Mouse (Mus musculus): Measurements from ENCODE around the gene Tanc2. TPM values are rescaled to one million over a fixed set of nuclear protein-coding genes. Genes with fewer than 3 reads are reported as not detected.
A peak's percentile ranks its signal among the peaks of the same experiment; 100 is the strongest.

Tanc2 gene
- polyA plus RNA-seq, 1 experiment from 2014 or later, result 1.5 TPM

GRCm38 (mm10) chr11:105887281-105887680 is 297.5 kb downstream of the Tanc2 start:
- 69% methylated on average over 1 of the region's 1 CpGs for WGBS (ENCODE audit: insufficient replicate concordance)
- no peak for ATAC-seq
- Histone ChIP-seq H3K4me2 (ENCODE audit: low read depth, low read length) (no peak overlapping the region), H3K9me3 (ENCODE audit: low read length) (no peaks in the 10 kb centered on the region), H3K9ac (replicated peaks) (no peak overlapping the region), H3K36me3 (replicated peaks; ENCODE audit: insufficient read depth, low read length) (no peaks in the 10 kb centered on the region), H3K4me3 (ENCODE audit: low read depth, low read length) (no peak overlapping the region), H3K4me1 (ENCODE audit: insufficient read depth) (no peaks in the 10 kb centered on the region), H3K27me3 (ENCODE audit: insufficient read depth, low read length) (no peaks in the 10 kb centered on the region), H3K27ac (ENCODE audit: low read depth) (no peak overlapping the region)
- no peak for DNase-seq
- no peak for TF ChIP-seq CTCF (IDR thresholded peaks at IDR 0.05; ENCODE audit: low read depth)
- no peak for TF ChIP-seq EP300 (IDR thresholded peaks at IDR 0.05; ENCODE audit: low read depth)

DNA sequence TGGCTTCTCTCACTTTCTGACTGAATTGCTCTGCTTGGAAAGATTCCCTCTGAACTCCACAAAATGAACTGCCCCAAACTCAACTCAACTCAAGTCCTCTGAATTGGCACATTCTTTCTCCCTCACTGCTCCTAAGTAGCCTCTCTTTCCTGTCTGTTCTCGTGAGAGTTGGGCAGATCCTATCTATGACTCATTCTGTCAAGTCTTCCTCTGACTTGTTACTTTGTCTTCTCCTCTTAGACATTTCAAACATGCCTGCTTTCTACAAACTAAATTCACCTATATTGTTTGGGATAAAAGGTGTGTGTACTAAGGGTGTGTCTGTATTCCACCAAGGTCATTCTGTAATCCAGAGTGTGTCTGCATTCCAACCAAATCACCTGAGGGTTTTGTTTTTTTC is 309.4 kb downstream of the Tanc2 start:
- DNase-seq (no peak), ATAC-seq (no peak)
- 46% methylated on average over 1 of the region's 1 CpGs for WGBS (ENCODE audit: insufficient replicate concordance)
- H3K9ac ChIP-seq (replicated peaks), result no peak overlapping the region
- H3K27ac ChIP-seq (ENCODE audit: low read depth), result no peak overlapping the region
- H3K27me3 ChIP-seq (ENCODE audit: insufficient read depth, low read length), result no peaks in the 10 kb centered on the region
- H3K36me3 ChIP-seq (replicated peaks; ENCODE audit: insufficient read depth, low read length), result no peaks in the 10 kb centered on the region
- TF ChIP-seq EP300 (IDR thresholded peaks at IDR 0.05; ENCODE audit: low read depth), result no peak
- TF ChIP-seq CTCF (IDR thresholded peaks at IDR 0.05; ENCODE audit: low read depth), result no peak
- H3K9me3 ChIP-seq (ENCODE audit: low read length), result no peaks in the 10 kb centered on the region
- no peaks in the 10 kb centered on the region for H3K4me1 ChIP-seq (ENCODE audit: insufficient read depth)
- no peak overlapping the region for H3K4me3 ChIP-seq (ENCODE audit: low read depth, low read length)
- no peak overlapping the region for H3K4me2 ChIP-seq (ENCODE audit: low read depth, low read length)

DNA sequence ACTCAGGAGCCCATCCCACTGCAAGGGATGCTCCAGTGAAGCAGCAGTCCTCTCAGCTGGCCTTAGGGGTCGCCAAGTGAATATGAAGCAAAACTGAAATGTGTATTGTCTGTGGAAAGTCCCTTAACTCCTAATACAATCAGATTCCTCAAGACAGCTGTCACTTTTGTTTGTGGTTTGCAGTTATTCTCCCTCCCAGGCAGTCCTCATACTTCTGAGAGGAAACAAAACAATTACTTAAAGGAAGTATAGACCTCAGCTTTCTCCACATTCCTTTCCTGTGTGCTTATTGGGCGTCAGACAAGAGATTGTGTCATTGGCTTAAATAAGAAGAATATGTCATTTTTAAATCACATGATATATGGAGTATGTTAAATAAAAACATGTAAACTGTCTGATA is 311.7 kb downstream of the Tanc2 start:
- Histone ChIP-seq H3K27me3 (ENCODE audit: insufficient read depth, low read length) (no peaks in the 10 kb centered on the region), H3K4me2 (ENCODE audit: low read depth, low read length) (no peak overlapping the region), H3K4me3 (ENCODE audit: low read depth, low read length) (no peak overlapping the region), H3K36me3 (replicated peaks; ENCODE audit: insufficient read depth, low read length) (no peaks in the 10 kb centered on the region), H3K27ac (ENCODE audit: low read depth) (no peak overlapping the region), H3K4me1 (ENCODE audit: insufficient read depth) (no peaks in the 10 kb centered on the region), H3K9ac (replicated peaks) (no peak overlapping the region), H3K9me3 (ENCODE audit: low read length) (no peaks in the 10 kb centered on the region)
- TF ChIP-seq EP300 (IDR thresholded peaks at IDR 0.05; ENCODE audit: low read depth), result 0 out of 2 replicates have a peak, but pooled peaks have one; percentile 14
- no peak for TF ChIP-seq CTCF (IDR thresholded peaks at IDR 0.05; ENCODE audit: low read depth)
- 30% methylated on average over 2 of the region's 2 CpGs for WGBS (ENCODE audit: insufficient replicate concordance)
- ATAC-seq (no peak), DNase-seq (no peak)

DNA sequence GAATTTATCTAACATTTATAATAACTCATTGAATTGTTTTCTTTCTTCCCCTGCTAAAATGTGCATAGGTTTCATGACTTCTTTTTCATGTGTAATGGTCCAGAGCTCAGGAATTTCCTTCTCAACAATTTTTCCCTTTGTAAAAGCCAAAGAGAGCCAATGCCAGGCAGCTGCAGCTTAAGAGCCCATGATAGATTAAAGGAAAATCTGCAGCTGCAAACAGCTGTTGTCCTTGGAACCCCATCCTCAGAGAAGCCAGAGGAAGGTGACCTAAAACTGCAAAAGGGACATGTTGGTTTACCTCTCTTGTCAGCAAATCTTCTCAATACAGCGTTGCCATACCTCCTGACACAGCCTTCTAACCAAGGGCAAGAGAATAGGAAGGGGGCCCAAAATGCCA is 313.2 kb downstream of the Tanc2 start:
- no peak for TF ChIP-seq CTCF (IDR thresholded peaks at IDR 0.05; ENCODE audit: low read depth)
- TF ChIP-seq EP300 (IDR thresholded peaks at IDR 0.05; ENCODE audit: low read depth), result no peak
- H3K4me3 ChIP-seq (ENCODE audit: low read depth, low read length), result no peak overlapping the region
- ATAC-seq, result no peak
- WGBS (ENCODE audit: insufficient replicate concordance), result 62% methylated on average over 1 of the region's 1 CpGs
- DNase-seq, result no peak
- no peak overlapping the region for H3K27ac ChIP-seq (ENCODE audit: low read depth)
- no peak overlapping the region for H3K4me2 ChIP-seq (ENCODE audit: low read depth, low read length)
- H3K4me1 ChIP-seq (ENCODE audit: insufficient read depth), result no peaks in the 10 kb centered on the region
- no peaks in the 10 kb centered on the region for H3K27me3 ChIP-seq (ENCODE audit: insufficient read depth, low read length)
- no peaks in the 10 kb centered on the region for H3K36me3 ChIP-seq (replicated peaks; ENCODE audit: insufficient read depth, low read length)
- H3K9me3 ChIP-seq (ENCODE audit: low read length), result no peaks in the 10 kb centered on the region
- no peak overlapping the region for H3K9ac ChIP-seq (replicated peaks)

- DNase-seq (no peak), ATAC-seq (peak; percentile 81)
- Histone ChIP-seq H3K9ac (replicated peaks) (no peak overlapping the region), H3K36me3 (replicated peaks; ENCODE audit: insufficient read depth, low read length) (no peaks in the 10 kb centered on the region), H3K4me3 (ENCODE audit: low read depth, low read length) (no peak overlapping the region), H3K4me2 (ENCODE audit: low read depth, low read length) (no peak overlapping the region), H3K27me3 (ENCODE audit: insufficient read depth, low read length) (no peaks in the 10 kb centered on the region), H3K27ac (ENCODE audit: low read depth) (no peak overlapping the region), H3K4me1 (ENCODE audit: insufficient read depth) (no peaks in the 10 kb centered on the region), H3K9me3 (ENCODE audit: low read length) (no peaks in the 10 kb centered on the region)
- TF ChIP-seq CTCF (IDR thresholded peaks at IDR 0.05; ENCODE audit: low read depth) (no peak), EP300 (IDR thresholded peaks at IDR 0.05; ENCODE audit: low read depth) (no peak)
- WGBS (ENCODE audit: insufficient replicate concordance), result 61% methylated on average over 4 of the region's 4 CpGs
These were observed 315.9 kb downstream of the Tanc2 start for GRCm38 (mm10) chr11:105905529-105906213.

- Histone ChIP-seq H3K27ac (ENCODE audit: low read depth) (no peak overlapping the region), H3K9me3 (ENCODE audit: low read length) (no peaks in the 10 kb centered on the region), H3K27me3 (ENCODE audit: insufficient read depth, low read length) (no peaks in the 10 kb centered on the region), H3K4me3 (ENCODE audit: low read depth, low read length) (no peak overlapping the region), H3K4me1 (ENCODE audit: insufficient read depth) (no peaks in the 10 kb centered on the region), H3K9ac (replicated peaks) (no peak overlapping the region), H3K4me2 (ENCODE audit: low read depth, low read length) (no peak overlapping the region), H3K36me3 (replicated peaks; ENCODE audit: insufficient read depth, low read length) (no peaks in the 10 kb centered on the region)
- TF ChIP-seq CTCF (IDR thresholded peaks at IDR 0.05; ENCODE audit: low read depth) (no peak), EP300 (IDR thresholded peaks at IDR 0.05; ENCODE audit: low read depth) (no peak)
- ATAC-seq (no peak), DNase-seq (no peak)
- 69% methylated on average over 1 of the region's 1 CpGs for WGBS (ENCODE audit: insufficient replicate concordance)
These were observed 317.6 kb downstream of the Tanc2 start for GRCm38 (mm10) chr11:105907381-105907780.
